Mouse (Mus musculus): ENCODE data around the gene Gm10665. TPM values are rescaled to one million over a fixed set of nuclear protein-coding genes. Genes with fewer than 3 reads are reported as not detected.
"Not testable (repeated sequence)": the region's sequence is repeated elsewhere in the genome, so short reads cannot be mapped to it uniquely, and the experiment has no call there.

The Gm10665 gene
- polyA plus RNA-seq (2014; fragmentation: Nextera tagmentation; extraction: Ambion mirVana), result not detected in 2 replicates

DNA sequence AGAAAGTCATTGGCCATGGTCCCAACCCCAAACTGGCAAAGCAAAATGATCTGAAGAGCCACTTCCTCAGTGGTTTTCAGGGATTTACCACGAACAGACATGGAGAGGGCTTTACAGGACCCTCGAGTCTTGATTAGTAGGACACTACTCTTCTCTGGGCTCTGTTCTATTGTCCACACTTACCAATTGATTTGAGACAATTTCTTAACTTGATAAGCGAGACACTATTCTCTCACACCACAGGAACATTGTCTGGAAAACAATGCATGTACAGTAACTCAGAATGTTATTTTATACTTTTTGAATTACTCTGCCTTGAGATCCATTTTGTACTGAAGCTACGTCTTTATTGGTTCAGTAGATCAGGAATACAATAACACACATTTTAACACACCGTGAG is at the start of gene Gm10665:
Gm10665 (minus strand) TSS at position 101 of the 400 bp plus-strand sequence.
- not testable (repeated sequence) for DNase-seq (ENCODE audit: low spot score, missing footprints); H3K27me3 ChIP-seq (ENCODE audit: control insufficient read depth, insufficient read depth, low read length); H3K36me3 ChIP-seq (ENCODE audit: control insufficient read depth, insufficient read depth, low read length); ATAC-seq (ENCODE audit: low FRiP score); H3K4me1 ChIP-seq (ENCODE audit: control insufficient read depth, insufficient read depth, low read length); H3K4me3 ChIP-seq (ENCODE audit: low read depth, low read length); H3K27ac ChIP-seq (ENCODE audit: low read depth, low read length); H3K9me3 ChIP-seq (ENCODE audit: control insufficient read depth, low read length); H3K9ac ChIP-seq (ENCODE audit: low read length); H3K4me2 ChIP-seq
- no CpG with 5 or more reads among the region's 5 CpGs for WGBS

DNA sequence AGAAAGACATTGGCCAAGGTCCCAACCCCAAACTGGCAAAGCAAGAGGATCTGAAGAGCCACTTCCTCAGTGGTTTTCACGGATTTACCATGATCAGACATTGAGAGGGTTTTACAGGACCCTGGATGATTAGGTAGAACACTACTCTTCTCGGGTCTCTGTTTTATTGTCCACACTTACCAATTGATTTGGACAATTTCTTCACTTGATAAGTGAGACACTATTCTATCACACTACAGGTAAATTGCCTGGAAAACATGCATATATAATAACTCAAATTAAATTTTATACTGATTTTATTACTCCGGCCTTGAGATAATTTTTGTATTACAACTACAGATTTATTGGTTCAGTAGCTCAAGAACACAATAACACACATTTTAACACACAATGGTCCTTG is 35.7 kb upstream of the Gm10665 start, which contains the start of gene Vmn1r151:
Vmn1r151 (minus strand) TSS at position 101 of the 400 bp plus-strand sequence.
- not testable (repeated sequence) for ATAC-seq (ENCODE audit: low FRiP score); H3K27me3 ChIP-seq (ENCODE audit: control insufficient read depth, insufficient read depth, low read length); DNase-seq (ENCODE audit: low spot score, missing footprints); H3K36me3 ChIP-seq (ENCODE audit: control insufficient read depth, insufficient read depth, low read length); H3K4me1 ChIP-seq (ENCODE audit: control insufficient read depth, insufficient read depth, low read length); H3K4me3 ChIP-seq (ENCODE audit: low read depth, low read length); H3K9me3 ChIP-seq (ENCODE audit: control insufficient read depth, low read length); H3K9ac ChIP-seq (ENCODE audit: low read length); H3K4me2 ChIP-seq; H3K27ac ChIP-seq (ENCODE audit: low read depth, low read length)
- WGBS, result 29% methylated on average over 1 of the region's 3 CpGs

DNA sequence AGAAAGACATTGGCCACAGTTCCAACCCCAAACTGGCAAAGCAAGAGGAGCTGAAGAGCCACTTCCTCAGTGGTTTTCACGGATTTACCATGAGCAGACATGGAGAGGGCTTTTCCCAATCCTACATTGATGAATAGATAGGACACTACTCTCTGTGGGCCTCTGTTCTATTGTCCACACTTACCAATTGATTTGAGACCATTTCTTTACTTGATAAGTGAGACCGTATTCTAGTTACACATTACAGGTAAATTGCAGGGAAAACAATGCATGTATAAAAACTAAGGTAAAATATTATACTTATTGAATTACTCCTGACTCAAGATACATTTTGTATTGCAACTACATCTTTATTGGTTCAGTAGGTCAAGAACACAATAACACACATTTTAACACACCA is 25.7 kb downstream of the Gm10665 start, which contains the start of gene Vmn1r149:
Vmn1r149 (minus strand) TSS at position 101 of the 400 bp plus-strand sequence.
- ATAC-seq (ENCODE audit: low FRiP score); DNase-seq (ENCODE audit: low spot score, missing footprints): not testable (repeated sequence)
- no CpG with 5 or more reads among the region's 2 CpGs for WGBS

DNA sequence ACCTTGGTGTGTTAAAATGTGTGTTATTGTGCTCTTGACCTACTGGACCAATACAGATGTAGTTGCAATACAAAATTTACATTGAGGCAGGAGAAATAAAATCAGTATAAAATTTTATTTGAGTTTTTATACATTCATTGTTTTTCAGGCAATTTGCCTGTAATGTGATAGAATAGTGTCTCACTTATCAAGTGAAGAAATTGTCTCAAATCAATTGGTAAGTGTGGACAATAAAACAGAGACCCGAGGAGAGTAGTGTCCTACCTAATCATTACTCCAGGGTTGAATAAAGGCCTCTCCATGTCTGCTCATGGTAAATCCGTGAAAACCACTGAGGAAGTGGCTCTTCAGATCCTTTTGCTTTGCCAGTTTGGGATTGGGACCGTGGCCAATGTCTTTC is 50.6 kb downstream of the Gm10665 start, which contains the start of gene Vmn1r148:
Vmn1r148 (plus strand) TSS at position 301 of the 400 bp plus-strand sequence.
- H3K4me3 ChIP-seq (ENCODE audit: low read depth, low read length), result not testable (repeated sequence)
- no CpG with 5 or more reads among the region's 3 CpGs for WGBS

More for the DNA sequence above, 25.7 kb downstream of the Gm10665 start, which contains the start of gene Vmn1r149:
- not testable (repeated sequence) for H3K27me3 ChIP-seq (ENCODE audit: control insufficient read depth, insufficient read depth, low read length); H3K27ac ChIP-seq (ENCODE audit: low read depth, low read length); H3K9ac ChIP-seq (ENCODE audit: low read length); H3K36me3 ChIP-seq (ENCODE audit: control insufficient read depth, insufficient read depth, low read length); H3K4me2 ChIP-seq; H3K4me3 ChIP-seq (ENCODE audit: low read depth, low read length); H3K9me3 ChIP-seq (ENCODE audit: control insufficient read depth, low read length); H3K4me1 ChIP-seq (ENCODE audit: control insufficient read depth, insufficient read depth, low read length)

More for the DNA sequence above, 50.6 kb downstream of the Gm10665 start, which contains the start of gene Vmn1r148:
- not testable (repeated sequence) for H3K27me3 ChIP-seq (ENCODE audit: control insufficient read depth, insufficient read depth, low read length); ATAC-seq (ENCODE audit: low FRiP score); H3K9me3 ChIP-seq (ENCODE audit: control insufficient read depth, low read length); H3K4me1 ChIP-seq (ENCODE audit: control insufficient read depth, insufficient read depth, low read length); DNase-seq (ENCODE audit: low spot score, missing footprints); H3K27ac ChIP-seq (ENCODE audit: low read depth, low read length); H3K36me3 ChIP-seq (ENCODE audit: control insufficient read depth, insufficient read depth, low read length); H3K4me2 ChIP-seq; H3K9ac ChIP-seq (ENCODE audit: low read length)

Other genes starting within 250 kb of the Gm10665 start
- gene Gm8453, start 234.6 kb downstream of the Gm10665 start, polyA plus RNA-seq (2014; fragmentation: Nextera tagmentation; extraction: Ambion mirVana), result not detected in 2 replicates
- gene Gm4187, start 134.4 kb downstream of the Gm10665 start, polyA plus RNA-seq (2014; fragmentation: Nextera tagmentation; extraction: Ambion mirVana), result not detected in 2 replicates
- gene Gm8660, start 93.0 kb downstream of the Gm10665 start, polyA plus RNA-seq (2014; fragmentation: Nextera tagmentation; extraction: Ambion mirVana), result not detected in 2 replicates
- gene Vmn1r148, start 50.5 kb downstream of the Gm10665 start, polyA plus RNA-seq (2014; fragmentation: Nextera tagmentation; extraction: Ambion mirVana), result not detected in 2 replicates
- gene Vmn1r149, start 25.8 kb downstream of the Gm10665 start, polyA plus RNA-seq (2014; fragmentation: Nextera tagmentation; extraction: Ambion mirVana), result not detected in 2 replicates
- gene Vmn1r151, start 35.6 kb upstream of the Gm10665 start, polyA plus RNA-seq (2014; fragmentation: Nextera tagmentation; extraction: Ambion mirVana), result not detected in 2 replicates
- not detected in 2 replicates for gene Vmn1r152, start 58.9 kb upstream of the Gm10665 start, polyA plus RNA-seq (2014; fragmentation: Nextera tagmentation; extraction: Ambion mirVana)
- not detected in 2 replicates for gene Gm8677, start 70.8 kb upstream of the Gm10665 start, polyA plus RNA-seq (2014; fragmentation: Nextera tagmentation; extraction: Ambion mirVana)
- gene Gm4201, start 101.3 kb upstream of the Gm10665 start, polyA plus RNA-seq (2014; fragmentation: Nextera tagmentation; extraction: Ambion mirVana), result not detected in 2 replicates
- gene Gm4565, start 124.1 kb upstream of the Gm10665 start, polyA plus RNA-seq (2014; fragmentation: Nextera tagmentation; extraction: Ambion mirVana), result not detected in 2 replicates
- gene Vmn1r155, start 193.9 kb upstream of the Gm10665 start, polyA plus RNA-seq (2014; fragmentation: Nextera tagmentation; extraction: Ambion mirVana), result not detected in 2 replicates
- gene Gm8693, start 228.2 kb upstream of the Gm10665 start, polyA plus RNA-seq (2014; fragmentation: Nextera tagmentation; extraction: Ambion mirVana), result not detected in 2 replicates